Mouse (Mus musculus) heart, postnatal 0 days (tissue): ENCODE measurements around the gene Syn1. TPM values are rescaled to one million over a fixed set of nuclear protein-coding genes. Genes with fewer than 3 reads are reported as not detected.

Experiments
- ATAC-seq: fragments of 200-750 bp; cut with Nextera tagmentation; 2 replicates; pipeline ENCODE4 v1.8.0; 2017; ENCODE audit warnings: low read depth, moderate number of reproducible peaks, moderate library complexity; ENCODE audit not compliant: insufficient read depth
- DNase-seq: peaks from one replicate; pipeline ENCODE4 v3.0.0-alpha.2; 2016; ENCODE audit warnings: low spot score
- H3K27ac ChIP-seq: fragments of 300-500 bp; sonication (generic); 2 replicates; pipeline ENCODE4 v1.5.1; 2014; ENCODE audit warnings: low read depth, mild to moderate bottlenecking
- H3K27me3 ChIP-seq: fragments of 300-500 bp; sonication (generic); 2 replicates; pipeline ENCODE4 v1.6.1; 2014; ENCODE audit warnings: low read length, mixed read lengths; ENCODE audit not compliant: control insufficient read depth, insufficient read depth
- H3K36me3 ChIP-seq: fragments of 300-500 bp; sonication (generic); replicated peaks from 2 replicates; pipeline ENCODE4 v1.6.1; 2014; ENCODE audit warnings: low read length, mixed read lengths; ENCODE audit not compliant: control insufficient read depth, insufficient read depth
- H3K4me1 ChIP-seq: fragments of 300-500 bp; sonication (generic); 2 replicates; pipeline ENCODE4 v1.6.1; 2014; ENCODE audit warnings: antibody characterized with exemption; ENCODE audit not compliant: control insufficient read depth, insufficient read depth
- H3K4me2 ChIP-seq: fragments of 300-500 bp; sonication (generic); 2 replicates; pipeline ENCODE4 v1.6.1; 2014; ENCODE audit warnings: low read depth, mild to moderate bottlenecking, low read length, moderate library complexity
- H3K4me3 ChIP-seq: fragments of 300-500 bp; sonication (generic); 2 replicates; pipeline ENCODE4 v1.5.1; 2014; ENCODE audit warnings: low read depth, low read length
- H3K9ac ChIP-seq: fragments of 300-500 bp; sonication (generic); replicated peaks from 2 replicates; pipeline ENCODE4 v1.6.1; 2014; ENCODE audit warnings: low read depth, low read length, mixed read lengths
- H3K9me3 ChIP-seq: fragments of 300-500 bp; sonication (generic); replicated peaks from 2 replicates; pipeline ENCODE4 v1.6.1; 2016; ENCODE audit warnings: low read length; ENCODE audit not compliant: control insufficient read depth
- CTCF ChIP-seq: IDR thresholded peaks from 2 replicates; pipeline ENCODE4 v1.5.1; 2016; ENCODE audit warnings: antibody characterized with exemption, control low read depth, low read depth
- EP300 ChIP-seq: IDR thresholded peaks from 2 replicates; pipeline ENCODE4 v1.6.1; 2016; ENCODE audit warnings: antibody characterized with exemption, low read depth
- WGBS: fragments of 180-500 bp; shearing (Covaris S2); extraction: QIAGEN DNeasy Blood & Tissue Kit; methylation state at CpG from one replicate; pipeline ENCODE4 v1.1.7; 2014; 5-methylcytosine and 5-hydroxymethylcytosine counted together
- microRNA-seq: library from miRNA; unstranded; fragments of <30 nt; microRNA quantifications from one replicate; pipeline ENCODE4, GENCODE M21; 2016
- polyA plus RNA-seq: library from polyadenylated mRNA; unstranded; fragments of >200 nt; fragmentation: Nextera tagmentation; extraction: Ambion mirVana; gene quantifications from 2 replicates; pipeline ENCODE4 v1.2.1, GENCODE M21; 2015
- total RNA-seq: library from RNA; depleted of rRNA; stranded (reverse); fragments of >200 nt; gene quantifications from 2 replicates; pipeline ENCODE4 v1.2.3, GENCODE M21; 2014; ENCODE audit warnings: low replicate concordance; rRNA removed

The Syn1 gene
- total and polyA plus RNA-seq, 2 experiments from 2014 or later = 0.50 TPM; not detected in 1

GRCm38 (mm10) chrX:20819708-20820426 is 100.9 kb downstream of the Syn1 start:
- WGBS = 23% methylated on average over 7 of the region's 8 CpGs

GRCm38 (mm10) chrX:20819204-20819628 is 101.6 kb downstream of the Syn1 start:
- WGBS = 15% methylated on average over 19 of the region's 19 CpGs
- TF ChIP-seq CTCF (peak; percentile 78), EP300 (no peak)
- Histone ChIP-seq H3K36me3 (no peaks in the 10 kb centered on the region), H3K9me3 (no peaks in the 10 kb centered on the region), H3K27me3 (no peaks in the 10 kb centered on the region), H3K4me3 (peak overlapping the region; percentile 39), H3K4me1 (no peaks in the 10 kb centered on the region), H3K9ac (no peak overlapping the region; the same call in 1 of the 2 replicates), H3K4me2 (peak overlapping the region; percentile 65), H3K27ac (peak overlapping the region; percentile 53; the same call in 1 of the 2 replicates)
- ATAC-seq (peak; percentile 95), DNase-seq (peak; percentile 77)

More at GRCm38 (mm10) chrX:20819708-20820426, 100.9 kb downstream of the Syn1 start:
- DNase-seq (peak; percentile 39), ATAC-seq (peak; percentile 72)
- Histone ChIP-seq H3K4me3 (peak overlapping the region; percentile 39), H3K27me3 (no peaks in the 10 kb centered on the region), H3K27ac (peak overlapping the region; percentile 53; the same call in 1 of the 2 replicates), H3K4me1 (no peaks in the 10 kb centered on the region), H3K9ac (no peak overlapping the region; the same call in 1 of the 2 replicates), H3K4me2 (peak overlapping the region; percentile 65), H3K9me3 (no peaks in the 10 kb centered on the region), H3K36me3 (no peaks in the 10 kb centered on the region)
- no peak for TF ChIP-seq EP300
- peak; percentile 56 for TF ChIP-seq CTCF

- no peaks in the 10 kb centered on the region for H3K36me3 ChIP-seq
- H3K27ac ChIP-seq = no peak overlapping the region
- no peak overlapping the region for H3K9ac ChIP-seq
- TF ChIP-seq CTCF = no peak
- no peak for TF ChIP-seq EP300
- no peak for ATAC-seq
- no peak overlapping the region for H3K4me2 ChIP-seq
- H3K4me1 ChIP-seq = no peaks in the 10 kb centered on the region
- H3K9me3 ChIP-seq = no peaks in the 10 kb centered on the region
- WGBS = 46% methylated on average over 6 of the region's 6 CpGs
- no peak for DNase-seq
- H3K4me3 ChIP-seq = no peak overlapping the region
- no peaks in the 10 kb centered on the region for H3K27me3 ChIP-seq
These were observed 103.8 kb downstream of the Syn1 start for GRCm38 (mm10) chrX:20816974-20817373.

Small RNA genes lying within 50 kb of the gene (microRNA-seq; reads per million reads assigned to microRNA genes)
- not detected for gene Gm24824
- not detected for gene Mir5617

Other genes starting within 250 kb of the Syn1 start
- 154 and 171 TPM in 2 replicates for gene Cdk16, start 233.1 kb downstream of the Syn1 start, total RNA-seq
- 83.1 and 83.4 TPM in 2 replicates for gene Cdk16, start 233.1 kb downstream of the Syn1 start, polyA plus RNA-seq
- 20.8 and 28.8 TPM in 2 replicates for gene Usp11, start 217.1 kb downstream of the Syn1 start, total RNA-seq
- 10.2 and 11.4 TPM in 2 replicates for gene Usp11, start 217.1 kb downstream of the Syn1 start, polyA plus RNA-seq
- gene Araf, start 123.2 kb downstream of the Syn1 start, total RNA-seq = 147 and 163 TPM in 2 replicates
- gene Araf, start 123.2 kb downstream of the Syn1 start, polyA plus RNA-seq = 88.7 and 89.5 TPM in 2 replicates
- gene Timp1, start 50.8 kb downstream of the Syn1 start, total RNA-seq = 25.3 and 36.8 TPM in 2 replicates
- 29.9 and 30.8 TPM in 2 replicates for gene Timp1, start 50.8 kb downstream of the Syn1 start, polyA plus RNA-seq
- gene Cfp, start 10.6 kb upstream of the Syn1 start, total RNA-seq = 7.2 and 8.4 TPM in 2 replicates
- gene Cfp, start 10.6 kb upstream of the Syn1 start, polyA plus RNA-seq = 3.2 and 3.7 TPM in 2 replicates
- 21.7 and 22.8 TPM in 2 replicates for gene Elk1, start 29.6 kb upstream of the Syn1 start, total RNA-seq
- gene Elk1, start 29.6 kb upstream of the Syn1 start, polyA plus RNA-seq = 6.6 and 7.0 TPM in 2 replicates
- 35.1 and 71.3 TPM in 2 replicates for gene Uxt, start 41.0 kb upstream of the Syn1 start, total RNA-seq
- 78.7 and 78.9 TPM in 2 replicates for gene Uxt, start 41.0 kb upstream of the Syn1 start, polyA plus RNA-seq
- 2.4 and 5.4 TPM in 2 replicates for gene Zfp182, start 141.3 kb upstream of the Syn1 start, total RNA-seq
- gene Zfp182, start 141.3 kb upstream of the Syn1 start, polyA plus RNA-seq = 2.2 and 2.7 TPM in 2 replicates
- gene Spaca5, start 147.4 kb upstream of the Syn1 start, total RNA-seq = not detected in 2 replicates
- not detected in 2 replicates for gene Spaca5, start 147.4 kb upstream of the Syn1 start, polyA plus RNA-seq
- 0.35 TPM in 1 of 2 replicates, not detected in the other for gene Zfp300, start 168.5 kb upstream of the Syn1 start, total RNA-seq
- gene Zfp300, start 168.5 kb upstream of the Syn1 start, polyA plus RNA-seq = 0.22 and 0.51 TPM in 2 replicates
- gene Ssxa1, start 194.8 kb upstream of the Syn1 start, total RNA-seq = not detected in 2 replicates
- gene Ssxa1, start 194.8 kb upstream of the Syn1 start, polyA plus RNA-seq = not detected in 2 replicates